Mouse (Mus musculus) heart, postnatal 25 days (tissue): ENCODE measurements around the gene Tube1. TPM values are rescaled to one million over a fixed set of nuclear protein-coding genes. Genes with fewer than 3 reads are reported as not detected.
A peak's percentile ranks its signal among the peaks of the same experiment; 100 is the strongest.

Experiments used
- DNase-seq: peaks from one replicate; pipeline ENCODE4 v3.0.0; 2022; ENCODE audit warnings: low spot score
- intact Hi-C: fragments of 180-260 bp; cut with DNase I; formaldehyde crosslinking; loops from one replicate; pipeline ENCODE4 v1.15.1; 2025
- total RNA-seq, 2 experiments: library from RNA; stranded (reverse); gene quantifications; 2 replicates each; pipeline ENCODE4 v1.2.3; 2021

The Tube1 gene
- 1 to 10 TPM in 1 of 2 experiments, under 1 TPM in 1; 0.91 to 1.2 TPM for total RNA-seq

DNA sequence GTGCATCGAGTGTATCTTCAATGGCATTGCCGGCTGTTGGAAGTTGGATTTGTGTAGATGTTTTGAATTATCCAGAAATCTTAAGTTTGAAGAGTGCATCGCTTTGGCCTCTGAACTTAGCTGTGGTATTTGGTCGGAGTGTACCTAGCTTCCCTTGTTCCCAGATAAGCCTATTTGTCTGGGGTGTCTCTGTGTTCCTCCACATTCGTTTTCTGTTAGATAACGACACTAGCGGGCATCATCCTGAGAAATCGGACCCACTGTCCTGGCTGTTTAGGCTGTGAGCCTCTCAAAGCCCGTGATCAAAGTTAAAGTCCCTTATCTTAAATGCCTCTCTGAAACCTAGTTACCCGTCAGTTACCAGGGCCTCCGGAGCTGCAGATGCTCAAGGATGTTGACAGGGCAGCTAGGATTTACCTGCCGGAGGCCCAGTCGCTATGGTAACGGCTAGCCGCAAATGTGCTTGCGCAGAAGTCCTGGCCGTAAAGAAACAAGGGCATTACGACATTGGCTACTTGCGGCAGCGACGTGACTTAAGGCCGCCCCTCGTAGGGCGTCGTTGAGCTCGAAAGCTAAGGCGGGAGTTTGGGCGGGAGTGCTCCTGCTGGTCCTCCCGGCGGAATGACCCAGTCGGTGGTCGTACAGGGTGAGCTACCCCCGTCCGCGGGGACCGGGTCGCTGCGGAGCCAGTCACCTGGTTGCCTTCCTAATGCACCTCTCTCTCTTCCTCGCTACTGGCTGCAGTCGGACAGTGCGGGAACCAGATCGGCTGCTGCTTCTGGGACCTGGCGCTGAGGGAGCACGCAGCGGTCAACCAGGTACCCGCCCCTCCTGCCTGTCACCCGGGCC lies at the start of gene Tube1, which contains the start of gene Fam229b:
Tube1 (plus strand) TSS at position 515 of the 849 bp plus-strand sequence.
Fam229b (minus strand) TSS at position 453 of the 849 bp plus-strand sequence.
- intact Hi-C loops = no loop called here
- DNase-seq = peak; percentile 78

DNA sequence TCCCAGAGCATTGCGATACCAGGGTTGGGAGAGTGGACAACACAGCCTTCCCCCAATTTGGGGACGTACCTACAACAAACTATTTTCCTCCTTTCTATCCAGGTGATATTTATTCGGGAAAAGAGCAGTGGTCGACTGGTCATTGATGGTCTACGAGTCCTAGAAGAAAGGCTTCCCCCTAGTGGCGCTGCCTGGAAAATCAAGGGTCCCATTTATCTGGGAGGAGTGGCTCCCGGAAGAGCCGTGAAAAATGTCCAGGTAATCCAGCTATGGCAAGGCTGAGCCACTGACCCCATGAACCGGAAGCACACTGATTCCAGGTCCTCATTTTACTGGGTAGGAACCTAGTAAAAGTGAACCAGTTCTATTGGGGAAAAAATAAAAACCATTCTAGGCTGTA lies 36.8 kb upstream of the Tube1 start:
- no peak for DNase-seq
- intact Hi-C loops = no loop called here

DNA sequence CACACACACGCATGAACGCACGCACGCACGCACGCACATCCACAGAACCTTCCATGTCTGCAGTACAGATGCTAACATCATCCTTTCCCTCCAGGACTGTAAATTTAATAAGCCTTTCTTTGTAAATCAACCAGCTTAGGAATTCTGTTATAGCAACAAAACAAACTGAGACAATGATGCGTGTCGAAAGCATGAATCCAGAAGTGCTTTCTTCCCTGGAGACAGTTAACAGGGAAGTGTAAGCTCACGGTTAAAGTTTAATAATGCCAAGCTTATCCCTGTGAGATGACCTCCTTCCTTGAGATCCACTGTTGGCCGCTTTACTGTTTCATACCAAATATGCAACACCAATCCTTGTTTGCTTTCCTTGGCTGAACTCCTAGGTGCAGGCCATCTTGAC lies 35.0 kb upstream of the Tube1 start:
- intact Hi-C loops = no loop called here
- DNase-seq = no peak

DNA sequence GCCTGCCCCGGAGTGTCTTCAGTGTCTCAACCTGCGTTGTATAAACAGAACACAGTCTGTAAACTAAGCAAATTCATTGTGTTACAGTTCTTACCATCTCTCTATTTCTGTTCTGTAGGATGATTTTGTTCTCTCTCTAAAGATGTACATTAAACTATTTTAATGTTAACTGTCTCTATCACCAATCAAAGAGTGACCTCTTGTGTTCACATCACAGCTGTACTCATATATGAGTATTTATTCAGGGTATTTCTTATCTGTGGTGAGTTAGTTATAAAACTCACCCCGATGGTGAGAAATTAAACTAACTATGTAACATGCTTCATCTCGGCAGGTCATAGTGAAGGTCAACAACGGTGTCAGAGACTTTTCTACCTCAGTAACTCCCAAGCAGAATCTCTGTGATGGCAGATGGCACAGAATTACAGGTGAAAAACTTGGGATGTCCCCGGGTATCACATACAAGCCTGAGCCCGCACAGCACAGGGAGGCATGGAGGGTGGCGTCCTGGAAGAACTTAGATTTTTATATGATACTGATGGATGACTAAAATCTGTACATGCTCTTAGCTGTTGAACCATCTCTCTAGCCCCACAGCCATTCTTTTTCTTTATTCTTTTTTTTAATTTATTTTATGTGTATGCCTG lies 28.9 kb upstream of the Tube1 start:
- intact Hi-C loops = no loop called here
- no peak for DNase-seq

DNA sequence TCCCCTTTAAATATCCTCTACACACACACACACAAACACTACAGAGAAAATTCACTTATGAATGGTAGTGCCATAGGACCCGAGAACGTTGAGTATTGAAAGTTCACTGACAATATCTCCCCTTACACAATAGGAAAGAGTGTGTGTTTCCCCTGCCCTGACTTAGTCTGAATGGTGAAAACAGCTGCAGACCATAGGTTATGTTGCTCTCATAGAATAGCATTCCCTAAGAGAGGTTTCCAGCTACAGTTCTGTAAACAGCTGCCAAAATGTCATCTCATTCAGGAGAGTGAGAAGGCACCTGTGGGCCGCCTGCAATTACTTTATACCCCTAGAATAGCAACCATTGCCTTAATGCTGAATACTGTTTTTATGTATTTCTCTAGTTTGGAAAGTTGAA lies 27.4 kb upstream of the Tube1 start:
- intact Hi-C loops = no loop called here
- DNase-seq = no peak

DNA sequence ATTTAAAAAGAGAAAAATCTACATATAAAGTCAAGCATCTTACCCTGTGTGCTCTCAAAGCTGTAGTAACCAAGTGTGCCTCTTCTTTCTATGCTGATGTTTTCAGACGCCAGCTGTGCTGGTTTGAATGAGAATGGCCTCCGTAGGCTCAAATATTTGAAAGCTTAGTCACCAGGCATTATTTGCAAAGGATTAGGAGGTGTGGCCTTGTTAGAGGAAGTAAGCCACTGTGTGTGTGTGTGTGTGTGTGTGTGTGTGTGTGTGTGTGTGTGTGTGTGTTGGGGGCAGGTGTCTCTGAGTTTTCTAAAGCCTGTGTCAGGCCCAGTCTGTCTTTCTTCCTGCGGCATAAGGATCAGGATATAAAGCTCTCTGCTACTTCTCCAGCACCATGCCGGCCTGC lies 26.8 kb upstream of the Tube1 start:
- DNase-seq = no peak
- intact Hi-C loops = no loop called here

DNA sequence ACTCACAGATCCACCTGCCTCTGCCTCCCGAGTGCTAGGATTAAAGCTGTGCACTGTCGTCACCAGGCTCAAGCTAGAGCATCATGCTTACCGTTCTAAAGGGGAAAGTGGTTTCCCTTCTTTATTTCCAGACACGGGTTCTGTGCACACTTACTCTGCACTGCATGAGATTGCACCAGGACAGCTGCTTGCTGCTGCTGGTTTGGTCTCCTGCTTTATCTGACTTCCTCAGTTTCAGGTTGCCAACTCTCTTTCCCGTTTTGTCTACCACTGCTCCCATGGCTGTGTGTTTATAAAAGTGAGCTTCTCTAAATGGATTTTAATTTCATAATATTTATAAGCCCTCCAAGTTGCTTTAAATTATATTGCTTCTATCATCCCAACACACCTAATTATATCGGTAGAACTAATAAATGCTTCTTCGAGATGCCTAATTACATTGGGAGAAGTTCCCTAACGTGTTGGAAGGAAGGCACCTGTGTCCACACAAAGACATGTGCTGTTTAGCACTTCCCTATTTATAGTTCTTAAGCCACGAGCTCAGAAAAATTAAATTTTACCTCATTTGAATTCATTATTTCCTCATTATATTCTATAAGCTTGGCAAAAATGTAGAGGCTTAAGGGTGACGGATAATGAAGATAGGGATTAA lies 24.8 kb upstream of the Tube1 start:
- DNase-seq = no peak
- intact Hi-C loops = no loop called here

DNA sequence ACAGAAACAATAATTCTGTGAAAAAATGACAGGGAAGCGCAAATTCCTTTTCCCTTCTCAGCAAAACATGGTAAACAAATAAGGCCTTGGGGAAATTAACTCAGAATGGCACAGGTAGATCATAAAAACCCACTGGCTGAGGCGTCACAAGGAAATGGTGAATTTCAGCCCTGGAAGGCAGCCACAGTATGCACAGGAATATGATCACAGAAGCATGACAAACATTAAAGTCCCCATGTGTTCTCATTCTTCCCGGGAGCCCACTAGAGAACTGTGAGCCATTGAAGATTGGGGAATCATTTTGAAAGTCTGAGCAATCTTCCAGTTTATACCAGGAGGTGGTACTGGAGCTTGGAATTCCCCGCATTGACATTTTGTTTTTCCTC lies 24.3 kb upstream of the Tube1 start:
- DNase-seq = no peak
- intact Hi-C loops = no loop called here

DNA sequence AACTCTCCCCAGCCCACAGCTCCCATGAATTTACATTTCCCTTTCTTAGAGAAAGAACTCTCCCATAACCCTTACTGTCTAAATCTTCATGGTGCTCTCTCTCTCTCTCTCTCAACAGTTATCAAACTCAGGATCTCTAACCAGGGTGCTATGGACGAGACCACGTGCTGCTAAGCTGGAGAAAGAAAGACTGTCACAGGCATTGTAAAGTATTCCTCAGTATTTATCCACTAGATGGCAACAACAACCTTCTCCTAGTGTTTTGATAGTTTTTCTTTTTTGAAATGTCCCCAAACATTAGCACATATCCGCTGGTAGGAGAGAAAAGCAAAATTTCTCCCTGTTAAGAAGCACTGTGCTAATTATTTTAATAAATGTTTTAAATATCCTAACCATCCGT lies 12.4 kb upstream of the Tube1 start:
- intact Hi-C loops = no loop called here
- DNase-seq = no peak

DNA sequence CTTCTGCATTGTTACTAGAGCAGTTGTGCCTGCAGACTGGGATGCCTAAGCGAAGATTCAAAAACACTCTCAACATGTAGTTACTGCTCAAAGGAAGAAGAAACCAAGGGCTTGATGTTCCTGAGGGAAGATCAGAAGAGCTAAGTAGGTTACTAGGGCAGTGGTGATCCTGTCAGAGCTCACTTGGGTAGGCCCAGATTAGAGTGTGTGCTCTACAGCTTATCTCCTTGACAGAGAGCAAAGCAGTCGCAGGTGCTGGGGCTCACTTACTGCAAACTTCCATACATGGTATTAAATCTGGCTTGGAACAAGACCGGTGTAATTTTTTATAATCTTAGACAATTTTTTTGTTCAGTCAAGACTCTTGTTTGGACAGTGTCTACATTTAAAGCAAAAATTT lies 4.0 kb downstream of the Tube1 start:
- no peak for DNase-seq
- intact Hi-C loops = no loop called here

DNA sequence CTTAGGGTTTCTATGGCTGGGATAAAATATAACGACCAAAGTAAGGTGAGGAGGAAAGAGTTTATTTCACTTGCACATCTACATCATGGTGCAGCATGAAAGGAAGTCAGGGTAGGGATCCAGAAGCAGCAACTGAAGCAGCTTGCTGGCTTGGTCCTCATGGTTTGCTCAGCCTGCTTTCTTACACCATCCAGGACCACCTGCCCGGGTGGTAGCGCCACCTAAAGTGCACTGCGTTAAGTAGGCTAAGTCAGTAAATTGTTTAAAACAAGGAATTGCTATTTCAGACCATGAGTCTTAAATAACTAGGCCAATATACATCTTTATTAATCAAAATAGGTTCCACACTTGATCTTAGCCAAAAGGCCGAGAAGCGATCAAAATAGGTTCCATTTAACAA lies 5.0 kb downstream of the Tube1 start:
- DNase-seq = no peak
- intact Hi-C loops = no loop called here

DNA sequence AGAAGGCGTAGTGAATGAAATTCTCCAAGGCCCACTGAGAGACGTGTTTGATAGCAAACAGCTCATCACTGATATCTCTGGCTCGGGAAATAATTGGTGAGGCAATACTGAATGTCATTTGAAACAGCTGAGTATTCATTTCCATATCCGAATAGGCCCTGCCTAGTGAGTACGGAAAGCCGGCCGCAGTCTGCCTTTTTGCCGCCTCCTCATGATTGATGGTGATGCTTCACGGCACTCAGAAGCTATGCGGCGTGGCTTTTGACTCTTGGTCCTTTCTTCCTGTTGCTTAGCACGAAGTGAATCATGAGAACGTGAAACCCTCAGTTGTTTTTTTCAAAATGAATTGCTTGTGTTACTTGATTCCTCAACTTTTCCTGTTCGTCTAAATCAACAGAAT lies 7.1 kb downstream of the Tube1 start:
- DNase-seq = no peak
- intact Hi-C loops = no loop called here

DNA sequence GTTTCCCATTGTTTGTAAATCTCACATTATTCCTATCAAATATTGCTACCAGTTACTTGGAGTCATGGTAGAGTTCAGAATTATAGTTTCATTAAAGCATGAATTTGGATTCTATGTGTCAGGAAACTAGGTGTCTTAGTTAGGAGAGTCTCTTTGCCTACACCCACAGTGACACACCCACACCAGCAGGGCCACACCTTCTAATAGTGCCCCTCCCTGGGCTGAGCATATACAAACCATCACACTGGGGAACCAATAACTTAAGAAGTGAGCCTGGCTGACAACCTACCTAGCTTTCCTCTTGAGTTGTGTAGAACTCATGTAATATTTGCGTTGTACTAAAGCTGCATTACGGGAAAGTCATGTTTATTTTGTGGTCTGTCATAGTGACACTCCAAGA lies 7.6 kb downstream of the Tube1 start:
- DNase-seq = no peak
- intact Hi-C loops = no loop called here

DNA sequence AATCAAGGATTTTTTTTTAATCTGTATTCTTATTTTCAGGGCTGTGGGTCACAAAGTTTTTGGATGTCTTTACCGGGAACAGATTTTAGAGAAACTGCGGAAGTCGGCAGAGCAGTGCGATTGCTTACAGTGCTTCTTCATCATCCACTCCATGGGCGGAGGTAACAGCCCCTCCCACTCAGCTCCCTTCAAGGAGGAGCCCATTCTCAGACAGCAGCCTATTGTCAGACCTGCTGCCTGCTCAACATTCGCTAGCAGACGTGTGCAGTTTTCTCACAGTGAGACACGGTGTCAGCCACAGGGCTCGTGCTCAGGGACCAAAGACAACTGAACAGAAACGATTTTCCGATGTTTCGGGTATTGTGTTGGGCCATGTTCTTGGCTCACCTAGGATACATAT lies 8.4 kb downstream of the Tube1 start:
- intact Hi-C loops = no loop called here
- no peak for DNase-seq

DNA sequence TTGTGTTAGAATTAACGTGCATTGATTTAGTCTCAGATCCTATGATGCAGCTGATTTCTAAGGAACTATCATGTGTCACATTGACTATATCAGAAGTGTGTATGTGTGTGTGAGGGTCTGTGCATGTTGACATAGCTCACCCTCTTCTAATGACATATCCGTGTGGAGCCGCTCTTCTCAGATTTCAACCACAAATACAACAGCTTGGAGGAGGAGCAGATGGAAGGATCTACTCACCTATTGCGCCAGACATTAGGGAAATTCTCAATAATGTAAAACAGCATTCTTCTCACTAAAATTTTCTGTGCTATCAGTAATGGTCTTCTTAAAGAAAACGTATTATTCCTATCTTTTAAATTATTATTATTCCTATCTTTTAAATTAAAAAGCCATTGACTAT lies 22.9 kb downstream of the Tube1 start:
- no peak for DNase-seq
- intact Hi-C loops = no loop called here

DNA sequence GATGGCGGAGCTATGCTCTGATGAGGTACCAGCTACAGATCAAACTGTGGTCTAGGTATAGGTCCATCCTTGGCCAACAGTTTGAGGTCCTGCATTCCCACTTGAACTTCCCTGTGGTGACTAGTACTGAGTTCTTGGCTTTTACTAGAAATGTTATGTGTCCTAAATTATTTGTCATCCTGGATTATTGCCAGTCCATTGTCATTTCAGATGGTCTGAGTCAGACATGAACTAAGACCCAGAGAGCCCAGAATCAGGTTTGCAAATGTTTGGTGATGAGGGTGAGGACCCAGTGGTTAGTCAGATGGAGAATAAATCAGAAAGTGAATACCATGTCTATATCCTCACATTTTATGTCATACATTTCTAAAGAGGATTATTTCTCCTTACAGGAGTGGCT lies 23.5 kb downstream of the Tube1 start:
- intact Hi-C loops = no loop called here
- no peak for DNase-seq

DNA sequence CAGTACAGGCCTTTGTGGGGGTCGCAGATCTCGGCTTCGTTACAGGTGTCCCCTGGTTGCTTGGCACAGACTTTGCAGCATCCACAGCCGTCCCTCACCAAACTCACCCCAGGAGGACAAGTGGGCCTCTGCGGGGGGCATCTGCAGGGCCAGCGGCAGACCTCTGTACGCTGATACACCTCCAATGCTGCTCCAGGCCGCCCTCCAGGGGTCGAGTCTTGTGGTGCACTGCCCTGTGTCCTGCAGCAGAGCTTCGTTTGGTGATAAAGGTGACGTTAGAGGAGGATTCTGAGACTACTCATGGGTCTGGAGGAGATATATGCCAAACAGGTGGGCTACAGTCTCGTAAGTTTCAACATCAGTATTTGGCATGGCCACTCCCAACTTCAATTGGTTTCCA lies 24.5 kb downstream of the Tube1 start:
- no peak for DNase-seq
- intact Hi-C loops = no loop called here

DNA sequence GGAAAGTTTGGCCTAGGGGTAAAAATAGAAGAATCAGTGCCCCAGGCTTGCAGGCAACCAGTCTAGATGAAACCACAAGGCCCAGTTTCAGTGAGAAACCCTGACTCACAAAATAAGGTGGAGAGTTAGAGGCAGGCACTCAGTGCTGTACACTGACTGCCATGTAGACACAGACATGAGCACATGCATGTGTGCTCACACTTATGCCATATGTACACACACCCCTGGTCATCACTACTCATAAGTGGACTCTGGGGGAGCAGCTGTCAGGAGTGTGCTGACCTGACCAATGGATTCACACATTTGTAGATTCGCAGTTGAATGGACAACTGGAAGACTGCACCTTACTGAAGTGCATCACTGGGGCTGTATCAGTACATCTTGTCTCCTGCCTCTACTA lies 27.6 kb downstream of the Tube1 start:
- no peak for DNase-seq
- intact Hi-C loops = loop anchor here (10.0 kb wide), 1 partner anchor 653 kb away; no protein-coding TSS in a partner anchor

DNA sequence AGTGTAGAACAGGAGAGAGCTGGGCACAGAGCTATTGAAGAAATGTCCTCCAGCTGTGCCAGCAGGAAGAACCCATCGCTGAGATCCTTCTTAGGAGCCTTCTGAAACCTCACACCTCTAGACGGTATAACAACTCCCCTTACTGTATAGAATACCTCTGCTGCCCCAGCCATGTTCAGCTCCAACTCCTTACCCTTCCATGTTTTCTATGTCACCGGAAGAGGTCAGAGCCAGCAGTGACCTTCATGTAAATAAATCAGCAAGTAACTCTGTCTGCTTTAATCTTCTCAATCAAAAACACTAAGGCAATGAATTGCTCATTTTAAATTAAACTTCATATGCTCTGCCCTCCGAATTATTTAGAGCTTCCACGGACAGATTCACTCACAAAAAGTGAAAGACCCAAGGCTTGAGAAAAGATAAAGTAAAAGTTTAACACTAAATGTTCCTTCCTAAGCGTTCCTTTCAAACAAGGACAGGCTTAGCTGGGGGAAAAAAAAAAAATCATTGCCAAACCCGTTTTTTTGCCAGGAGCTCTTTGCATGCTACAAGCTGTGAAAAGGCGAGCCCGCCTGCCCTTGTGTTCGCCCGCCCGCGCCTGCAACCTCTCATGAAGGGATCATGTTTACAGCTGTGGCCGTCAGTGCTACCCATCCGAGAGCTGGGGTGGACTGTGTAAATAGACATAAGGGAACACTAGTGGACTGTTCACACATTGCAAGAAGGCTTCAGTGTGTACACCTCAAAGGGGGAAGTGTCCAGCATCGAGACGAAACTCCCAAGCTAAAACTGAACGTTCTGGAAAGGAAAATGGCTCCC lies 29.1 kb downstream of the Tube1 start:
- no peak for DNase-seq
- intact Hi-C loops = loop anchor here (10.0 kb wide), 1 partner anchor 652 kb away; no protein-coding TSS in a partner anchor

DNA sequence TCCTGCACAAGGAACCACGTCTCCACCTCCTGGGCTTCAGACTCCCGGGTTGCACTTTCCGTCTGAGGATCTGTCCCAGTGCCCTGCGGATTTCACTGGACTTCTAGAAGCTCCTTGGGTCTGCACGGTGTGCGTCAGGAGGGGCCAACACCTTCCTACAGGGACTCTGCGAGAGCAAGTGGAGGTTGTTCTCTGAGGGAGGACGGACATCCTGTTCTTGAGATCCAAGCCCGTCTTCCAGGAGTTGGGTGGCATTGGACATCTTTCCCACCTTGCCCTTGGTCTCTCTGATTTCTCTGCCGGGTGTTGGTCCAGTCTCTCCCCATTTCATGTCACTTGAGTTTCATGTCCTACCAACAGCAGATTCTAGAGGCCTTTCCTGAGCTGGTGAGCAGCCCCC lies 29.9 kb downstream of the Tube1 start, which contains the start of gene Ccn6:
Ccn6 (minus strand) TSS at position 101 of the 400 bp plus-strand sequence.
- no peak for DNase-seq
- intact Hi-C loops = loop anchor here (10.0 kb wide), 1 partner anchor 651 kb away; no protein-coding TSS in a partner anchor
